Mouse (Mus musculus): ENCODE results near the gene Olfr1474.
"Not testable (repeated sequence)": the region's sequence is repeated elsewhere in the genome, so short reads cannot be mapped to it uniquely, and the experiment has no call there.

The Olfr1474 gene

DNA sequence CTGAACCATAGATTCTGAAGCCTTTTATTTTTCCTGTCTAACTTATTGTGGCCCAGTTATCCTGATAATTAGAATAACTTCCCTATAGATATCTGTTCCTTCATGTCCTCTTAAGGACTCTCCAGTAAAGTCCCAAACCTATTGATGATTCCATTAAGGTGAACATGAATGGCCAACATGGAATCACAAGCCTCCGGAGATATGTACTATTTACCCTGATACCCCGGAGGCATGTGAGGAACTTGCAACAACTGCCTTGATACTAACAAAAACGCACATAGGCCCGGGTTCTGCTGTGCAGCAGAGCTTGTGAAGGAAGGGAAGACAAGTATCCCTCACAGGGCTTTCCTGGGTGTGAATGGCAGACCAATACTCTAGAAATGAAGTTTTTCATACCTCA, at the start of gene Olfr1474:
Olfr1474 (plus strand) TSS at position 301 of the 400 bp plus-strand sequence.
- DNase-seq: not testable (repeated sequence)

GRCm38 (mm10) chr19:13443109-13443508, 26.3 kb upstream of the Olfr1474 start, which contains the start of gene Olfr1471:
Olfr1471 (plus strand) TSS chr19:13443409.
- DNase-seq: not testable (repeated sequence)

DNA sequence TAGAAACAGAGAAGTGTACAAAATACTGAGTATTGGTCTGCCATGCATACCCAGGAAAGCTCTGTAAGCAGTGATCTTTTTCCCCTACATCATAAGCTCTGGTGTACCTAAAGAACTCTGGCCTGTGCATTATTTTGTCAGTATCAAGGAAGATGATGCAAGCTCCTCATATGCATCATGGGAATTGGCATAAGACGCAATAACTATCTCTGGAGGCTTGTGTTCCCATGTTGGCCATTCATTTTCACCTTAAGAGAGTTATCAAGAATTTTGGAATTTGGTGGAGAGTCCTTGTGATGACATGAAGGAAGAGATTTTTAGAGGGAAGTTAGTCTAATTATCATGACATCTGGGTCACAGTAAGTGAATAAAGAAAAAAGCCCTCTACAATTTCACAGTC, 13.4 kb upstream of the Olfr1474 start, which contains the start of gene Olfr1472:
Olfr1472 (minus strand) TSS at position 101 of the 400 bp plus-strand sequence.
- no peak for DNase-seq

GRCm38 (mm10) chr19:13480096-13480495, 10.7 kb downstream of the Olfr1474 start, which contains the start of gene Olfr1475:
Olfr1475 (minus strand) TSS chr19:13480196.
- no peak for DNase-seq

DNA sequence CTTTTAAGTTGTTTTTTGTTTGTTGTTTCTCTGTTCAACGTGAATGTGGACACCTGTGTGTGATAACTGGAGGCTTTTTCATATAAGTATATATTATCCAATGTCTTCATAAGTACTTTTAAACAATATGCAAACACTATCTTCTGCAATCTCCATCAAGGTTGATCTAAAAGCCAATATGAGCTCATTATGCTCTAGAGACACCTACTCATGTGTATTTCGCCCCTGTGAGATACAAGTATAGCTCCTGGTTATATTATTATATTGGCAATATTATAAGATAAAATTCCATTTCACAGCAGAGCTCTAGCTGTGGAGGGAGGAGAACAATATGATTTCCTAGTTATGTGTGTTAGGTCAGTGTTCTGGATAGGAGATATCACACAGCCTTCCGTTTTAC, 30.9 kb downstream of the Olfr1474 start, which contains the start of gene Olfr1477:
Olfr1477 (plus strand) TSS at position 301 of the 400 bp plus-strand sequence.
- no peak for DNase-seq

Data from lung, postnatal 36 days (tissue).